In the genomic region with DNA sequence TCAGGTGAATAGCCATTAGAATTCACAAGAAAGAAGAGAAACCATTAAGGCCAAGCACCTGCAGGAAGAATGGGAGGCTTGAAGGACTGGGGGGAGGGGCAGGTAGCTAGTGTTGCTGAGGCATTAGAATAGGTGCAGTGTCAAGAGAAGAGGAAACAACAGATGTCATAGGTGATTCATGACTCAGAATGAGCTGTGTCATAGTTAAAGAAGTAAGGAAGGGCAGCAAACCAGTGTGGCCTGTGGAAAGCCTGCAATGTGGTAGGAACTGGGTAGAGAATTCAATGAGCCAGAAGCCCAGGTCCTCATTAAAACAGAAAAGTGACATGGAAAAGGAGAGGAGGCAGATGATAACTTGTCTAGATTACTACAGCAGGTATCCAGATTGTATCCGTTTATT, we compare ENCODE assay signal across 22 mouse cellular contexts. TPM values are rescaled to one million over a fixed set of nuclear protein-coding genes. Genes with fewer than 3 reads are reported as not detected.
"Had no signal": no experiment of that assay in that cellular context is flagged by ENCODE, and none has a peak within 500 bp of the region (broad histone marks: within the 10 kb centered on the region; RNA-seq: fewer than 3 reads in every experiment).

No protein-coding gene starts in this region.

- DNase-seq: gastrocnemius, adult 2 months; gastrocnemius, postnatal 10 days; gastrocnemius, postnatal 25 days; heart, adult 11 months; heart, postnatal 10 days; heart, postnatal 4 days; kidney, adult 11 months; kidney, adult 2 months; kidney, adult 9 months; kidney, postnatal 14 days; kidney, postnatal 36 days; layer of hippocampus, adult 9-11 months; layer of hippocampus, postnatal 36 days; left cerebral cortex, postnatal 4 days had no signal

- ATAC-seq: hindbrain, postnatal 0 days; intestine, embryonic 16.5 days; liver, embryonic 12.5 days had no signal

RNA-seq across cellular contexts. Expression of gene 1700015F17Rik, which starts 13.7 kb away (rescaled TPM):
- total RNA-seq: gastrocnemius, adult 2 months; gastrocnemius, postnatal 10 days; gastrocnemius, postnatal 25 days; heart, adult 8-10 months; heart, postnatal 10 days; heart, postnatal 25 days; heart, postnatal 4 days; hindbrain, postnatal 0 days; layer of hippocampus, adult 18-20 months; layer of hippocampus, postnatal 14 days; layer of hippocampus, postnatal 36 days; left cerebral cortex, postnatal 4 days; liver, adult 2 months had no signal
